Mouse (Mus musculus) kidney, postnatal 0 days (tissue): ENCODE results near the gene Hc. TPM values are rescaled to one million over a fixed set of nuclear protein-coding genes. Genes with fewer than 3 reads are reported as not detected.

Experiments
- ATAC-seq: fragments of 200-750 bp; cut with Nextera tagmentation; replicated peaks from 2 replicates; pipeline ENCODE4 v1.8.0; 2017; ENCODE audit warnings: low read depth, moderate number of reproducible peaks, moderate TSS enrichment, moderate library complexity; ENCODE audit not compliant: low FRiP score
- DNase-seq: peaks from one replicate; pipeline ENCODE4 v3.0.0-alpha.2; 2016; ENCODE audit warnings: low spot score
- H3K27ac ChIP-seq: fragments of 300-500 bp; sonication (generic); 2 replicates; pipeline ENCODE4 v1.5.1; 2014; ENCODE audit warnings: mild to moderate bottlenecking
- H3K27me3 ChIP-seq: fragments of 300-500 bp; sonication (generic); 2 replicates; pipeline ENCODE4 v1.6.1; 2014; ENCODE audit warnings: low read length, mixed read lengths; ENCODE audit not compliant: insufficient read depth
- H3K36me3 ChIP-seq: fragments of 300-500 bp; sonication (generic); 2 replicates; pipeline ENCODE4 v1.6.1; 2014; ENCODE audit warnings: low read length, mixed read lengths; ENCODE audit not compliant: insufficient read depth
- H3K4me1 ChIP-seq: fragments of 300-500 bp; sonication (generic); replicated peaks from 2 replicates; pipeline ENCODE4 v1.6.1; 2014; ENCODE audit warnings: antibody characterized with exemption, low read length, mixed read lengths; ENCODE audit not compliant: insufficient read depth
- H3K4me2 ChIP-seq: fragments of 300-500 bp; sonication (generic); 2 replicates; pipeline ENCODE4 v1.6.1; 2014; ENCODE audit warnings: mild to moderate bottlenecking, low read length, moderate library complexity, mixed read lengths
- H3K4me3 ChIP-seq: fragments of 300-500 bp; sonication (generic); replicated peaks from 2 replicates; pipeline ENCODE4 v1.5.1; 2014; ENCODE audit warnings: low read depth, low read length
- H3K9ac ChIP-seq: fragments of 300-500 bp; sonication (generic); 2 replicates; pipeline ENCODE4 v1.6.1; 2014; ENCODE audit warnings: low read depth, low read length
- H3K9me3 ChIP-seq: fragments of 300-500 bp; sonication (generic); replicated peaks from 2 replicates; pipeline ENCODE4 v1.6.1; 2016; ENCODE audit warnings: low read length, inconsistent platforms, mixed read lengths
- CTCF ChIP-seq: IDR thresholded peaks from 2 replicates; pipeline ENCODE4 v1.5.1; 2016; ENCODE audit warnings: antibody characterized with exemption, low read depth, mild to moderate bottlenecking, moderate library complexity
- WGBS: fragments of 180-500 bp; shearing (Covaris S2); extraction: QIAGEN DNeasy Blood & Tissue Kit; methylation state at CpG from one replicate; pipeline ENCODE4 v1.1.7; 2014; 5-methylcytosine and 5-hydroxymethylcytosine counted together
- polyA plus RNA-seq: library from polyadenylated mRNA; unstranded; fragments of >200 nt; fragmentation: Nextera tagmentation; extraction: Ambion mirVana; gene quantifications from 2 replicates; pipeline ENCODE4 v1.2.1, GENCODE M21; 2015

Hc gene
- polyA plus RNA-seq, 1 experiment from 2014 or later, result 0.16 TPM

DNA sequence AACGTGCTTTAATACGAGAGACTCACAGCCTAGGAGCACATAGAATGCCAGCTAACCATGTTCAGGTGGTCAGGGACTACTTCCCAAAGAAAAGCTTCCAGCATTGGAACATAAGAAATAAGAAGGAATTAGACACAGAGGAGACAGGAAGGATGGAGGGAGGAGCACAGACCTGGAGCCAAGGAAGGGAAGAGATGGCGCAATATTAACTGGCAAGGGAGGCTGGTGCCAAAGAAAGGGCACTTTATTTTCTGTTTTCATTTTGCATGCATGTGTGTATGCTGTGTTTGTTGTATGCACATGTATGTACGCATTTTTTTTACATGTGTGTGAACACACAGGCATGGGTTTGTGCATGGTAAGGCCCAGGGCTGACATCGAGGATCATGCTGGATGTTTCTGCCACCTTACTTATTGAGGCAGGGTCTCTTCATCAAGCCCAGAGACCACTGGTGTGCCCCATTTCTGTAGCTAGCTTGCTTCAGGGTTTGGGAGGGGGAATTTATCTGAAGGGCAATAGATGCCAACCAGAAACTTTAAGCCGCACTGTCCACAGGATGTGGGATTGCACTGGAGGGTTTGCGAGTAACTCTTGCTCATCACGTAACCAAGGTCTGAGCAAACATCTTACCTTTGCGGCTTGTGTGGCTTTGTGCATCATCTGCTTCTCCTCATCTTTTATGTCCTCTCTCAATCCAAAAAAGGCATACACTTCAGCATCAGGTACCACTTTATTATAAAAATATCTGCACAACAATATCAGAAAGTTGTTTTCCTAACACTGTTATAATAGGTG is 22.5 kb downstream of the Hc start:
- 91% methylated on average over 9 of the region's 9 CpGs for WGBS
- TF ChIP-seq CTCF, result no peak
- H3K9ac ChIP-seq, result no peak overlapping the region
- H3K27me3 ChIP-seq, result no peaks in the 10 kb centered on the region
- H3K36me3 ChIP-seq, result no peaks in the 10 kb centered on the region
- no peak overlapping the region for H3K4me3 ChIP-seq
- DNase-seq (no peak), ATAC-seq (no peak)
- no peak overlapping the region for H3K27ac ChIP-seq
- no peak overlapping the region for H3K4me2 ChIP-seq
- H3K4me1 ChIP-seq, result no peaks in the 10 kb centered on the region
- no peaks in the 10 kb centered on the region for H3K9me3 ChIP-seq

DNA sequence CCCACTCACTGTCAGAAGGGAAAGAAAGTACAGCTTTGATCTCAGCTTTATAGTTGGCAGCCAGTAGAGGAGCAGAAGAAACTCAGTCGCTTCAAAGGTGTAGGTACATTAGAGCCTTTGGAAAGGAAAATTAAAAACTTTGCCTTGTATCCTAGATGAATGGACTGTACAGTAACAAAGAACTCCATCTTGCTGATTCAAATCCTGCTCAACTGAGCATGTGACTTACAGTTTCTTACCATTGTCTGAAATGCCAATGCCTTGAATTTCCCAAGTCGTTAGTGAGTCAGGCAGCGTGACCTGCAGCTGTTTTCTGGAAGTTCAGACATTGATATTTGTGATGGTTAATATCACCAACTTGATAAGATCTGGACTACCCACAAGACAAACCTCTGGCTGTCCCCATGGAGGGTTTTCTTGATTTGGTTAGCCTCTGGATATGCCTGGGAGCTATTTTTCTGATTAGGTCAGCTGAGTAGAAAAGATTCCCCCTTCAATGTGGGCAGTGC is 36.5 kb downstream of the Hc start:
- 67% methylated on average over 3 of the region's 3 CpGs for WGBS
- DNase-seq, result no peak
- H3K4me2 ChIP-seq, result no peak overlapping the region
- no peak for ATAC-seq
- H3K9me3 ChIP-seq, result no peaks in the 10 kb centered on the region
- H3K4me1 ChIP-seq, result no peaks in the 10 kb centered on the region
- no peak overlapping the region for H3K9ac ChIP-seq
- TF ChIP-seq CTCF, result no peak
- H3K36me3 ChIP-seq, result no peaks in the 10 kb centered on the region
- H3K27me3 ChIP-seq, result no peaks in the 10 kb centered on the region
- no peak overlapping the region for H3K4me3 ChIP-seq
- no peak overlapping the region for H3K27ac ChIP-seq

DNA sequence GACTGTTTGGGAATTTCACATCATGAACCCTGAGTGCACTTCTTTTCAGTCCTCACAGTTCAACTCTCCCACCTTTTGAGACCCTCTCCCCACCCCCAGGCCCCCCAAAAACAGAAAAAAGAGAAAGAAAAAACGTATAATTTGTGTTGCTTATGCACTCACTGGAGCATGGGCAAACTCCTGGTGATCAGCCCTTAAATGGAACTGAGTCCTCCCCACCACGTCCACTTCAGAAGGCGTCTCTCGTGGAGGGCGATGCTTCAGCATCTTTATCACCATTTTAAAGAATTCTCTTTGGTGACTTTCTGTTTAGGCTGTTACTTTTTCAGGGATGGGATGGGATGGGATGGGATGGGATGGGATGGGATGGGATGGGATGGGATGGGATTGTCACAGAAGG is 39.4 kb downstream of the Hc start:
- 83% methylated on average over 5 of the region's 5 CpGs for WGBS
- Histone ChIP-seq H3K27ac (no peak overlapping the region), H3K27me3 (no peaks in the 10 kb centered on the region), H3K4me2 (no peak overlapping the region), H3K9ac (no peak overlapping the region), H3K36me3 (no peaks in the 10 kb centered on the region), H3K4me3 (no peak overlapping the region), H3K9me3 (no peaks in the 10 kb centered on the region), H3K4me1 (no peaks in the 10 kb centered on the region)
- TF ChIP-seq CTCF, result no peak
- DNase-seq (no peak), ATAC-seq (no peak)

- no peak for ATAC-seq
- TF ChIP-seq CTCF, result no peak
- Histone ChIP-seq H3K4me1 (no peaks in the 10 kb centered on the region), H3K9ac (no peak overlapping the region), H3K9me3 (no peaks in the 10 kb centered on the region), H3K27ac (no peak overlapping the region), H3K27me3 (no peaks in the 10 kb centered on the region), H3K36me3 (no peaks in the 10 kb centered on the region), H3K4me2 (no peak overlapping the region), H3K4me3 (no peak overlapping the region)
- 28% methylated on average over 6 of the region's 6 CpGs for WGBS
- no peak for DNase-seq
Observed at GRCm38 (mm10) chr2:35015861-35016260, 45.4 kb downstream of the Hc start.

GRCm38 (mm10) chr2:35011649-35012048 is 49.6 kb downstream of the Hc start:
- Histone ChIP-seq H3K4me3 (no peak overlapping the region), H3K27ac (no peak overlapping the region), H3K9me3 (no peaks in the 10 kb centered on the region), H3K4me2 (no peak overlapping the region), H3K36me3 (no peaks in the 10 kb centered on the region), H3K27me3 (no peaks in the 10 kb centered on the region), H3K4me1 (no peaks in the 10 kb centered on the region), H3K9ac (no peak overlapping the region)
- no peak for TF ChIP-seq CTCF
- WGBS, result 89% methylated on average over 8 of the region's 8 CpGs
- DNase-seq (no peak), ATAC-seq (no peak)

- H3K9ac ChIP-seq, result no peak overlapping the region
- H3K9me3 ChIP-seq, result no peaks in the 10 kb centered on the region
- H3K27me3 ChIP-seq, result no peaks in the 10 kb centered on the region
- no peak for ATAC-seq
- TF ChIP-seq CTCF, result no peak
- H3K4me2 ChIP-seq, result no peak overlapping the region
- 87% methylated on average over 9 of the region's 9 CpGs for WGBS
- no peaks in the 10 kb centered on the region for H3K36me3 ChIP-seq
- no peaks in the 10 kb centered on the region for H3K4me1 ChIP-seq
- no peak for DNase-seq
- no peak overlapping the region for H3K27ac ChIP-seq
- H3K4me3 ChIP-seq, result no peak overlapping the region
Observed at GRCm38 (mm10) chr2:34998956-34999355, 62.3 kb downstream of the Hc start.
